Mouse (Mus musculus) hindbrain, embryonic 14.5 days (tissue): ENCODE data around the gene Ccnh. TPM values are rescaled to one million over a fixed set of nuclear protein-coding genes. Genes with fewer than 3 reads are reported as not detected.
"Not testable (repeated sequence)": the region's sequence is repeated elsewhere in the genome, so short reads cannot be mapped to it uniquely, and the experiment has no call there.

Experiments
- ATAC-seq: fragments of 200-750 bp; cut with Nextera tagmentation; 2 replicates; pipeline ENCODE4 v1.8.0; 2017; ENCODE audit warnings: moderate number of reproducible peaks, mild to moderate bottlenecking, moderate TSS enrichment, moderate library complexity; ENCODE audit not compliant: low FRiP score
- DNase-seq: peaks from one replicate; pipeline ENCODE4 v3.0.0-alpha.2; 2015; ENCODE audit warnings: low spot score
- H3K27ac ChIP-seq: fragments of 300-500 bp; sonication (generic); 2 replicates; pipeline ENCODE4 v1.5.1; 2014; ENCODE audit warnings: mild to moderate bottlenecking, moderate library complexity
- H3K27me3 ChIP-seq: fragments of 300-500 bp; sonication (generic); 2 replicates; pipeline ENCODE4 v1.6.1; 2014; ENCODE audit warnings: mild to moderate bottlenecking, low read length, mixed read lengths; ENCODE audit not compliant: control insufficient read depth, insufficient read depth
- H3K36me3 ChIP-seq: fragments of 300-500 bp; sonication (generic); replicated peaks from 2 replicates; pipeline ENCODE4 v1.6.1; 2014; ENCODE audit not compliant: control insufficient read depth, insufficient read depth
- H3K4me1 ChIP-seq: fragments of 300-500 bp; sonication (generic); replicated peaks from 2 replicates; pipeline ENCODE4 v1.6.1; 2014; ENCODE audit warnings: antibody characterized with exemption, low read length, mixed read lengths; ENCODE audit not compliant: control insufficient read depth, insufficient read depth
- H3K4me2 ChIP-seq: fragments of 300-500 bp; sonication (generic); replicated peaks from 2 replicates; pipeline ENCODE4 v1.6.1; 2014; ENCODE audit warnings: mild to moderate bottlenecking, moderate library complexity
- H3K4me3 ChIP-seq: fragments of 300-500 bp; sonication (generic); replicated peaks from 2 replicates; pipeline ENCODE4 v1.5.1; 2014; ENCODE audit warnings: mild to moderate bottlenecking, low read length
- H3K9ac ChIP-seq: fragments of 300-500 bp; sonication (generic); 2 replicates; pipeline ENCODE4 v1.6.1; 2014
- H3K9me3 ChIP-seq: fragments of 300-500 bp; sonication (generic); 2 replicates; pipeline ENCODE4 v1.6.1; 2016; ENCODE audit warnings: low read length; ENCODE audit not compliant: control insufficient read depth
- WGBS: fragments of 180-500 bp; shearing (Covaris S2); extraction: QIAGEN DNeasy Blood & Tissue Kit; methylation state at CpG from one replicate; pipeline ENCODE4 v1.1.7; 2014; 5-methylcytosine and 5-hydroxymethylcytosine counted together
- polyA plus RNA-seq: library from polyadenylated mRNA; unstranded; fragments of >200 nt; fragmentation: Nextera tagmentation; extraction: Ambion mirVana; gene quantifications from 2 replicates; pipeline ENCODE4 v1.2.1, GENCODE M21; 2014

The Ccnh gene
- polyA plus RNA-seq: 97.6 and 100 TPM in 2 replicates

DNA sequence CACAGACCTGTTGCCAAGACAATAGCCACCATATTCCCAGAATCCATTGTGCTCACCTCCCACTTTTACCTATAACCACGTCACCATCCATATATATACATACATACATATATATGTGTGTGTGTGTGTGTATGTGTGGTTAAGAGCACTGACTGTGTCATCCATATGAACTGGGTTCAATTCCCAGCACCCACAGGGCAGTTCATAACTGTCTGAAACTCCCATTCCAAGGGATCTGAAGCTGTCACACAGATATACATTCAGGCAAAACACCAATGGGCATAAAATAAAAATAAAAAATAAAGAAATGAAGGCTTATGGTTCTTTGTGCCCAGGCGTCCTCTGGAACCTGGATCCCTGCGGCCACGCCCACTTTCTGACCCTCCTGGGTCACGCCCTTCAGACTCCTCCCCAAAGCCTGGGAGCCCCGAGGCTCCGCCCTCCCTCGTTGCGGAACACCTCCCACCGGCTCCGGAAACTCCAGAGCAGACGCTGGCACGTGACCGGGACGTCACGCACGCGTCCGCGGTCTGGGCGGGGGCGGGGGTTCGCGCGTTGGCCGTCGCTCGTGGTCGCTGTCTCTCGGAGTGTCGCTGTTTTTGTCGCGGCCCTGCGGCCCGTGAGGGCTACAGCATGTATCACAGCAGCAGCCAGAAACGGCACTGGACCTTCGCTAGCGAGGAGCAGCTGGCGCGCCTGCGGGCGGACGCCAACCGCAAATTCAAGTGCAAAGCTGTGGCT, at the start of gene Ccnh:
Gene Ccnh, plus strand, starts transcription at position 506 of the 741 bp plus-strand sequence.
- peak within 1 kb of the TSS; percentile 87 for H3K9ac ChIP-seq
- H3K4me3 ChIP-seq: peak within 1 kb of the TSS; percentile 72
- 2% methylated on average over 44 of the region's 44 CpGs for WGBS
- H3K9me3 ChIP-seq: 0 out of 2 replicates have a peak, but pooled peaks cover 3% of the 10 kb centered on the region
- H3K27me3 ChIP-seq: no peaks in the 10 kb centered on the region
- DNase-seq (peak; percentile 90), ATAC-seq (peak; percentile 98)
- peaks cover 12% of the 10 kb centered on the region; the same call in 1 of the 2 replicates for H3K4me1 ChIP-seq
- H3K36me3 ChIP-seq: peaks cover 21% of the 10 kb centered on the region
- peak within 1 kb of the TSS; percentile 58 for H3K4me2 ChIP-seq
- peak within 1 kb of the TSS; percentile 86 for H3K27ac ChIP-seq

DNA sequence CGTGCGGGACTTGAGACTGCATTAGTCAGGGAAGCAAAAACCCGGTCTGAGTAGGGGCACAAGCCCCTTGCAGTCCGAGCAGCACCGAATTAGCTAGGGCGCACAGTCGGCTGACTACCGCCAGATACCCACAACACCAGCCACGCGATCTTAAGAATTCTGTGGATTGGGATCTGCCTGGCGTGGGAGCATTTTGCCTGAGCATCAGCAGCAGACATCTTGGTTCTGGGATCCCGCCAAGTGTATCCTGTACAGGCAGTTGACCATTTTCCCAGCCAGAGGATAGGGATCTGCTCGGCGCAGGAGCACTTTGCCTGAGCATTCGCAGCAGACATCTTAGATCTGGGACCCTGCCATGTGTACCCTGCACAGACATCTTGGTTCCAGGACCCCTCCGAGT, 45.8 kb upstream of the Ccnh start:
- not testable (repeated sequence) for H3K27me3 ChIP-seq, H3K4me3 ChIP-seq, H3K4me2 ChIP-seq, ATAC-seq, H3K9ac ChIP-seq, H3K27ac ChIP-seq, H3K4me1 ChIP-seq, H3K9me3 ChIP-seq, DNase-seq, H3K36me3 ChIP-seq
- WGBS: 96% methylated on average over 16 of the region's 16 CpGs

DNA sequence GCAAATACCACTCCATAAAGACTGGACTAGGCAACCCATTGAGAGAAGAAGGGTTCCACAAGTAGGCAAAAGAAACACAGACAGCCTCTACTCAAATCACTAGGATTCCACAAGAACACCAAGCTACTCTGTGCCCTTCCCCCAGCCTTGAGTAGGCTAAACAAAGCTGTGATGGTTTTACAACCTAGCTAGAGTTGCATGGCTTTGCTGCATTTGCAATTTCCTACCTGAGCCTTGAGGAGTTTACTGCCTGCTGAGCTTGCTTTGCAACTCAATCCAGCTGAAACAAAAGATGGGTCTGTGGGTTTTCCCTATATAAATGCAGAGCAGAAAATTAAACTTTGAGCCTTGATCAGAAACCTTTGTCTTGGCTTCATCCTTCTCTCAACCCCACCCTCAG, 42.7 kb upstream of the Ccnh start:
- H3K9ac ChIP-seq: no peak overlapping the region
- no peak for ATAC-seq
- H3K4me1 ChIP-seq: no peaks in the 10 kb centered on the region
- H3K4me3 ChIP-seq: no peak overlapping the region
- no peak for DNase-seq
- H3K27me3 ChIP-seq: no peaks in the 10 kb centered on the region
- no peaks in the 10 kb centered on the region for H3K36me3 ChIP-seq
- no peaks in the 10 kb centered on the region for H3K9me3 ChIP-seq
- H3K27ac ChIP-seq: no peak overlapping the region
- no peak overlapping the region for H3K4me2 ChIP-seq

DNA sequence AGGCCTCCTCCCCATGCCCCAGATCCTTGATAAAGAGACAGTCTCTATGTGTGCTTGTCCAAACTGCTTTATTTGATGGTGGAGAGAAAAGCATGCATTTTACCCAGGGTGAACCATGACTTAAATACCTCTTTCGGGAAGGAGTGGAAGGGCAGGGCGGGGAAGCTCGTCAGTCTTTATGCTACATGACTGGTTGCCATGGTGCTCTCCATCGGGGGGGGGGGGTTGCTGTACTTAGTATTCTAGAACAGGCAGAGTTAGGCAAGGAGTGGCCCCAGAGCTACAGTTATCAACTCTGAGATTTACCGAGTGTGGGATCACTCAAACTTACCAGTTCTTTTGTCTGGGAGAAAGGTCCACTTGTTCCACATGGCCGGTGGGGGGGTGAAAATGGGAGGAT, 34.5 kb upstream of the Ccnh start:
- Histone ChIP-seq H3K36me3 (no peaks in the 10 kb centered on the region), H3K4me2 (no peak overlapping the region), H3K9ac (no peak overlapping the region), H3K27ac (no peak overlapping the region), H3K27me3 (no peaks in the 10 kb centered on the region), H3K4me1 (no peaks in the 10 kb centered on the region), H3K4me3 (no peak overlapping the region), H3K9me3 (no peaks in the 10 kb centered on the region)
- 49% methylated on average over 6 of the region's 6 CpGs for WGBS
- DNase-seq (no peak), ATAC-seq (no peak)

DNA sequence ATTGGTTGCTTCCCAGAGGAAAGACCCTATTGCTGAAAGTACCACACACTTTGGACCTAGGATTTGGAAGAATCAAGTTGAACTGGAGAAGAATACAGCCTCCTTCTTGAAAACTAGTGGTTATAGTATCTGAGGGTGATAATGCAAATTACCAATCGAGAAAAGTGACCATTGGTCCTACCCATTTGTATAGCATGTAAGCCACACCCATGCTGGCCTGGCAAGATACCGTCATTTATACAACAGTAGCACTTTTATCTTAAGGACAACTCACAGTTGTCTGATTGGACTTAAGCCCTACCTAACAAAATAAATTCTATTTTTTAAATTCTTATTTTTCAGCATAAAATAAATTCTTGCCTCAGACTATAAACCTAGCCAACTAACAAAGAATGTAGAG, 29.2 kb upstream of the Ccnh start:
- DNase-seq (no peak), ATAC-seq (no peak)
- H3K27me3 ChIP-seq: no peaks in the 10 kb centered on the region
- H3K4me3 ChIP-seq: no peak overlapping the region
- no peak overlapping the region for H3K4me2 ChIP-seq
- H3K9ac ChIP-seq: no peak overlapping the region
- no peaks in the 10 kb centered on the region for H3K4me1 ChIP-seq
- H3K36me3 ChIP-seq: no peaks in the 10 kb centered on the region
- no peak overlapping the region for H3K27ac ChIP-seq
- 82% methylated on average over 2 of the region's 2 CpGs for WGBS
- H3K9me3 ChIP-seq: no peaks in the 10 kb centered on the region

DNA sequence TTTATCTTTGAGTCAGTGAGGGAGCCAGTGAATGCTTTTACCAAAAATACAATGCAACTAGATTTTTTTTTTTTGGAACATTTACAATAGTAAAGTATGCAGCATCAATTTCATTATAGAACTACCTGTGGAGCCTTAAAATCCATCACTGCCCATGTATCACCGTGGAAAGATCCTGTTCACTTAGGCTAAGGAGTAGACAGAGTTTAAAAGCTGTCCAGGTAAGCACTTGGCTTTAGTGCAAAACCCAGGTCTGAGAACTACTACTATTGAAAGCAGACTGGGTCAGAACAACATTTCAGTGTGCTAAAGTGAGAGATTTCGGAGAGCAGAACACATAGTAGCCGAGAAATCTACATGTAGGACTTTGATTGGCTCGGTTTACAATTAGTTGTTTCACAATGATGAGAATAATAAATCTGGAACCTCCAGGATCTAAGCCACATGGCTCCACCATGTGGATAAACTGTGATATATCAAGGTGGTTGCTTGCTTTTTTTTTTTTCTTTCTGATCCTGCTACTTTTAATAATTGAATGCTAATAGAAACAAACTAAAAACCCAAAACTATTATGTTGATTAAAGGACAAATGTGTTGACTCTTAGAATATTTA, 24.6 kb upstream of the Ccnh start:
- peak overlapping the region; percentile 45 for H3K4me2 ChIP-seq
- H3K36me3 ChIP-seq: no peaks in the 10 kb centered on the region
- no peaks in the 10 kb centered on the region for H3K9me3 ChIP-seq
- DNase-seq: peak; percentile 69
- H3K27me3 ChIP-seq: no peaks in the 10 kb centered on the region
- ATAC-seq: no peak; the same call in 1 of the 2 replicates
- H3K9ac ChIP-seq: peak overlapping the region; percentile 31; the same call in 1 of the 2 replicates
- WGBS: 31% methylated on average over 4 of the region's 4 CpGs
- no peak overlapping the region for H3K4me3 ChIP-seq
- no peaks in the 10 kb centered on the region for H3K4me1 ChIP-seq
- H3K27ac ChIP-seq: no peak overlapping the region

DNA sequence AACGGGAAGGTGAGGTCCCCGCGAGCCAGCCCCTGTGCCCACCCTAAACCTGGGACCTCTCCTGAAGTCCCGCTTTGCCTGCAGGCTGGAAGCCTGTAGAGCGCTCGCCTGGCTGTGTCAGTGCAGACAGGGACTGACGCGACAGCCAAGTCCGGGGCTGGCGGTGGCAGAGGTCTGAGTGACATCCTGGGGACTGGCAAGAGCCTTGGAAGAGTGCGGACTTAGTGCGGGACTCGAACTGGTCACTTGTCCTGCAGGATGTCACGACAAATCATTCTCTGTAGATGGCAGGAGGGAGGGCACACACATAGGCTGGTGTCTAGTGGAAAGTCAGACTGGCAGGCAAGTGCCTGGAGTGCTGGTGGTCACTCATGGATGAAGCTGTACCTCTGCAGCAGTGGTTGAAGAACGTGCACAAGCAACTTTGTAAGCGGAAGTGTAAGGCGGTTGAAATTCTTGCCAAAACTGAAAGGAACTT, 475 bp downstream of the Ccnh start:
- 3% methylated on average over 17 of the region's 17 CpGs for WGBS
- H3K9me3 ChIP-seq: 0 out of 2 replicates have a peak, but pooled peaks cover 3% of the 10 kb centered on the region
- H3K4me1 ChIP-seq: peaks cover 12% of the 10 kb centered on the region; the same call in 1 of the 2 replicates
- H3K9ac ChIP-seq: peak overlapping the region; percentile 87
- ATAC-seq (peak; percentile 88), DNase-seq (peak; percentile 46)
- peak overlapping the region; percentile 72 for H3K4me3 ChIP-seq
- peak overlapping the region; percentile 86 for H3K27ac ChIP-seq
- H3K27me3 ChIP-seq: no peaks in the 10 kb centered on the region
- peaks cover 21% of the 10 kb centered on the region for H3K36me3 ChIP-seq
- peak overlapping the region; percentile 58 for H3K4me2 ChIP-seq

DNA sequence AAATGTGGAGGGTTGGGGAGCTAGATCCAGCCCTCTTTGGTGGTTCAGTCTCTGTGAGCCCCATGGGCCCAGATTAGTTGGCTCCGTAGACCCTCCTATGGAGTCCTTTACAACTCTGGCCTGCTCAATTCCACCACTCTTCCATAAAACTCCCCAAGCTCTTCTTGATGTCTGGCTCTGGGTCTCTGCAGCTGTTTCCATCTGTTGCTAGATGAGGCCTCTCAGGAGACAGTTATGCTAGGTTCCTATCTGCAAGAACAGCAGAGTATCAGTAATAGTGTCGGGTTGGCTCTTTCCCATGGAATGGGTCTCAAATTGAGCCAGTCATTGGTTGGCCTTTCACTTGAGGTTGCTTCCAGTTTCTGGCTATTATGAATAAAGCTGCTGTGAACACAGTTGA, 2.0 kb downstream of the Ccnh start:
- peaks cover 21% of the 10 kb centered on the region for H3K36me3 ChIP-seq
- ATAC-seq: no peak
- no peak for DNase-seq
- peaks cover 12% of the 10 kb centered on the region; the same call in 1 of the 2 replicates for H3K4me1 ChIP-seq
- 0 out of 2 replicates have a peak, but pooled peaks cover 3% of the 10 kb centered on the region for H3K9me3 ChIP-seq
- 95% methylated on average over 2 of the region's 2 CpGs for WGBS
- no peak overlapping the region for H3K4me2 ChIP-seq
- no peak overlapping the region for H3K27ac ChIP-seq
- no peak overlapping the region for H3K9ac ChIP-seq
- no peak overlapping the region for H3K4me3 ChIP-seq
- no peaks in the 10 kb centered on the region for H3K27me3 ChIP-seq

DNA sequence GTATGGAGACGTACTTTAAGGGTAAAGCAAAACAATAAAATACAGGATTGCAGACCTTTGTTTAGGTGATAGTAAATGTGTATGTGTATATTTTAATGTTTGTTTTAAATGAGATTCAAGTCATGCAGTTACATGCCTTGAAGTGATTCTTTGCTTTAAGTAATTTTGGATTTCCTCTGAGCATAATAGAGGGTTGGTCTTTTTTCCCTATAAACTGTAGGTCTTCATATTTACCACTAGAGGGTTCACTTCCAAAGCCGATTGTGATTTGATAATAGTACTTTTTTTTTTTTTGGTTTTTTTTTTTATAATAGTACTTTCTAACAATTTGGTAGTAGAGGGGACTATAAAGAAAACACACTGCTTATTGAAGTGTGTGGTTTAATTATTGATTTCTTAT, 18.3 kb downstream of the Ccnh start:
- ATAC-seq (no peak), DNase-seq (no peak)
- H3K4me3 ChIP-seq: no peak overlapping the region
- H3K27ac ChIP-seq: no peak overlapping the region
- H3K4me2 ChIP-seq: no peak overlapping the region
- H3K9me3 ChIP-seq: no peaks in the 10 kb centered on the region
- H3K4me1 ChIP-seq: no peaks in the 10 kb centered on the region
- 77% methylated on average over 2 of the region's 2 CpGs for WGBS
- no peaks in the 10 kb centered on the region for H3K27me3 ChIP-seq
- peaks cover 45% of the 10 kb centered on the region for H3K36me3 ChIP-seq
- H3K9ac ChIP-seq: no peak overlapping the region
